Mouse (Mus musculus): ENCODE results near the gene Slc15a4.

Gene Slc15a4

DNA sequence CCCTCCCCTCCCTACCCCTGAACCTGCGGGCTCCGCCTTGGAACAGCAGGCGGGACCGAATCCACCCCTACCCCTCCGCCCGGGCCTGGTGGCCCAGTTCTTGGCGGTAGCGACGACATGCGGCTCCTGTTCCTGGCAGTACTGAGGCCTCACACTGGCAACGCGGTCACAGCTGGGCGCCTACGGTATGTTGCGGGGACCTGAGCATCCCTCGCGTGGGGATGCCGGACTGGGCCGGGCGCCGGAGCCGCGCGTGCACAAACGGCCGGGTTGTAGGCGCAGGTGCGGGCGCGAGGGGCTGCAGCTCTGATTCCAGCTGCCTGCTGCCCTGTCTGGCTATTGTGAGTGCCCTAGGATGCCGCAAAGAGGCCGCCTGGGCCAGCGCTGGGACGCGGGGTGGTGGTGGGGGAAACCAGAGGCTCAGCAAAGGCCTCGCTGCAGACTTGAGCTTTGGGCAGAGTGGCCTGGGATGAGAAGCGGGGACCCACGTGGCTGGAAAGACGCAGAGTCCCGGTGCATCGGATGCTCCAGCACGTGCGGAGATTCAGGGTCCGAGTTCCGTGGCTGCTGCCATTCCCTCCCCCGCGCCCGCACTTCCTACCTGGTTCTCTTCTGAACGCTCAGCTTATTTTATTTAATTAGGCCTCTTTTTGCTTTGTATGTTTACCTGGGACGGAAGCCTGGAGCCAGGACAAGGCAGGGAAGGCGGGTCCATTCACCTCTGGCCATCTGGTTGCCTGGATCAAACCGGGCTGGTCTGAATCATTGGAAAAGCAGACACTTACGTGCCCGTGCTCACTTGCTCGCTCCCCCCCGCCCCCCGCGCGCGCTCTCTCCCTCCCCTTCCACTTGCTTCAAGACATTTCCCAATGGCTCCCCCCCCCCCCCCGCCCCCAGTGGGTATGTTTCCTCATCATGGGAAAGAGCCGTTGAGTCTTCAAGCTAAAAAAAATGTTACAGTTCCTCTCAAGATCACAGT is at the start of gene Slc15a4, which contains the start of gene Glt1d1:
TSS of gene Slc15a4 (minus strand) at position 731 of the 979 bp plus-strand sequence.
TSS of gene Glt1d1 (plus strand) at position 96 of the 979 bp plus-strand sequence.
- DNase-seq = peak; percentile 65

DNA sequence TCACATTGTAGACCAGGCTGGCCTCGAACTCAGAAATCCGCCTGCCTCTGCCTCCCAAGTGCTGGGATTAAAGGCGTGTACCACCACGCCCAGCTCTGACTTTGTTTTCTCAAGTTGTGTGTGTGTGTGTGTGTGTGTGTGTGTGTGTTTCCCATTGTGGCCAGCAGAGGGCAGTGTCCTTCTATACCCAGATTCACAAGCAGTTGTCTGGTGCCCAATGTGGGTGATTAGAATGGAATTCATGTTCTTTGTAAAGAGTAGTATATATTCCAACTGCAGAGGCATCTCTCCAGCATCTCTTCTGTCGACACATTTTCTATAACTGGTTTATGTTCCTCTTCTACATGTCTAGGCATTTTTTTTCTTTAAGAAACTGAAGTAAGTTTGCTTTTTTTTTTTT is 45.8 kb upstream of the Slc15a4 start:
- no peak for DNase-seq

GRCm38 (mm10) chr5:127677561-127677960 is 44.9 kb upstream of the Slc15a4 start:
- DNase-seq = no peak

DNA sequence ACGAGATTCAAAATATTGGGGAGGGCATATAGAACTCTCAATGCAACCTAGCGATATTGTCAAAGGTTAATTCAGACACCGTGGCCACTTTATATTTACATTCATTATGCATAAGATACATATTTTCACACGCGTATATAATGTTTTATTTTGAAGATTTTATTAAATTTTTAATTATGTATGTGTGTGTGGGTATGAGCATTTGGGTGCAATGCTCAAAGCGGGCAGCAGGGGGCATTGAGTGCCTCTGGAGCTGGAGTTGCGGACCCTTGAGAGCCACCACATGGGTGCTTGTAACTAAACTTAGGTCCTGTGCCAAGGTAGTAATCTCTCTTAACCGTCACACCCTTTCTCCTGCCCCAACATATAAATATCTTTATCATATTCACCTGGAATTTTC is 41.2 kb upstream of the Slc15a4 start:
- no peak for DNase-seq

- no peak for DNase-seq
These were observed 28.3 kb upstream of the Slc15a4 start for GRCm38 (mm10) chr5:127660979-127661378.

DNA sequence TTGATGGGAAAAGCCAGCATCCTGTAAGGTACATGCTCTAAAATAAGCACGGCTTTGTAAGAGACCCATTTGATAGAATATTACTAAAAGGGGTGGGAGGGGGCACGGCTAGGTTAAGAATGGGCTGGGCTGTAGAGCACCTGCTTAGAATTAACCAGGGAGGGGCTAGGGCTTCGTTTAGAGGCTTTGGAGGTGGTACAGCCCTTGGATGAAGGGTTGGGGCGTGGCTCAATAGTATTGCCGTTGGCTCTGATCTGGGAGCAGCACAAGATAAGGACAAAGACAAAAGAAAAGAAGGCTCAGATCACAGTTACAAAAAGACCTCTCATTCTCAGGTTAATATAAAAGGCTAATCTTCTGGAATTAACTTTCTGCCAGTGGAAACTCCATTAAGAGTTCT is 27.6 kb upstream of the Slc15a4 start:
- DNase-seq = no peak

DNA sequence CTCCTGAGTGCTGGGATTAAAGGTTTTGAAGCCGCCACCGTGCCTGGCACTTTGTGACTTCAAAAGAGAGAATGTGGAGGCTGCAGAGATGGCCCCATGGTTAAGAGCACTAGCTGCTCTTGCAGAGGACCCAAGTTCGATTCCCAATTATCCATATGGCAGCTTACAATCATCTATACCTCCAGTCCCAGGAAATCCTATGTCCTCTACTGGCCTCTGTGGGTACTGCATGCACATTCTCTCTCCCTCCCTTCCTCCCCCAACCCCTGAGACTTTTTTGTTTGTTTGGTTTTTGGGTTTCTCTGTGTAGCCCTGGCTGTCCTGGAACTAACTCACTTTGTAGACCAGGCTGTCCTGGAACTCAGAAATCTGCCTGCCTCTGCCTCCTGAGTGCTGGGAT is 26.6 kb upstream of the Slc15a4 start:
- DNase-seq = no peak

- no peak for DNase-seq
These were observed 25.6 kb upstream of the Slc15a4 start for GRCm38 (mm10) chr5:127658257-127658656.

GRCm38 (mm10) chr5:127649077-127649476 is 16.4 kb upstream of the Slc15a4 start:
- DNase-seq = no peak

DNA sequence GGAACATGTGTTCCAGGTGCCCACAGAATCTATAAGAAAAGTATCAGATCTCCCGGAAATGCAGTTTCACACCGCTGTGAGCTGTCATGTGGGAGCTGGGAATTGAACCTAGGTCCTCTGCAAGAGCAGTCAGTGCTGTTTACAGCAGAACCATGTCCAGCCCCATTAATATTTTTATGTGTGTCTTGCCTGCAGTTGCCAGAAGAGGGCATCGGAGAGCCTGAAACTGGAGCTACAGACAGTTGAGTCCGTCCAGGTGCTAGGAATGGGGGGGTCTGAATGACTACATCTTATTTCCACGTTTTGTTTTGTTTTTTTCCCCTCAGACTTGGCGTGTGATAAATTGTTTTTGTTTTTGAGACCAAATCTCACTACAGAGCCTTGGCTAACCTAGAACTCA is 15.3 kb upstream of the Slc15a4 start:
- DNase-seq = no peak

GRCm38 (mm10) chr5:127641185-127641958 is 8.7 kb upstream of the Slc15a4 start:
- no peak for DNase-seq

DNA sequence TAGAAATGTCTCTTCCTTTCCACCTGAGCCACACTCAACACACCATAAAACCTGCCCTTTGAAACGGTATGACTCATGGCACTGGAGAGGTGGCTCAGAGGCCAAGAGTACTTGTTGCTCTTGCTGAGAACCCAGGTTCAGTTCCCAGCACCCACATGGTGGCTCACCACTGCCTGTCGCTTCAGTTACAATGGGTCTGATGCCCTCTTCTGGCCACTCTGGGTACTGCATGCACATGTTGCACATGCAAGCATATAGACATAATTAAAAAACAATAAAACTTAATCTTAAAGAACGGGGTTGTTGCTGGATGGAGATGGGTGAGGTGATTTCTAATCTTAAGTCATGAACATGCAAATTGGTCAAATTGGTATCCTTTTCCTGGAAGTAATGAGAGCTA is 7.7 kb upstream of the Slc15a4 start:
- no peak for DNase-seq

GRCm38 (mm10) chr5:127639635-127640034 is 6.9 kb upstream of the Slc15a4 start:
- DNase-seq = no peak

DNA sequence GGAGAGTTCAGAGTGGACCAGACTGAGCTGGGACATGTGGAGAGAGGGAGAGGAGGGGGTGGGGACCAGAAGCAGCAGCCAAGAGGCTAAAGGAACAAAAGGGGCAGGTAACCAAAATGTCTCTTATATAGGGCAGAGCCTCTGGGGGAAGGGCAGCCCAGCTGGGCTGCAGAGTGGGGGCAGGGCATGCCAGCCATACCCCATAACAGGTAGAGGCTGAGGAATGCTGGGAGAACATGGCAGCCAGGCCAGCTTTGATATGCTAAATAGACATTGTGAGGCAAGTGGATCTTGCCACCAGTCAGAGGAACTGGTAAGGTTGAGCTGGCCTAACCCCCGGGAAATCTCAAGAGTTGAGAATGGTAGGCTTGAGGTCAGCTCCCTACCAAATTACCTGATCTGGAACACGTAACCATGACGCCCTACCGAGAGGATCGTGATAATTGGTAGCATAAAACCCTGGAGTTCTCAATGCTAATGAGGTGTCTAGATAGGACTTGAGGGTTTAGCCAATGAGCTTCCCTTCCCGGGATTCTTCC is 6.4 kb upstream of the Slc15a4 start:
- no peak for DNase-seq

DNA sequence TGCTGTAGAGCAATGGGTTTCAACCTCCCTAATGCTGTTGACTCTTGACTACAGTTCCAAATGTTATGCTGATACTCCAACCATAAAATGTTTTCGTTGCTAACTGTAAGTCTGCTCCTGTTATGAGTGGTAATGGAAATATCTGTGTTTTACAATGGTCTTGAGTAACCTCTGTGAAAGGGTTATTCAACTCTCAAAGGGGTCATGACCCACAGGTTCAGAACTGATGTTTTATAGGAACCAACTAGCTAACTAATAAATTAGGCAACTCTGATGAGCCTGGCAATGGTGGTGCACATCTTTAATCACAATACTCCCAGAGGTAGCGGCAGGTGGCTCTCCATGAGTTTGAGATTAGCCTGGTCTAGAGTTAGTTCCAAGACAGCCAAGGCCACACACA is 5.5 kb upstream of the Slc15a4 start:
- DNase-seq = no peak

- no peak for DNase-seq
These were observed 4.9 kb upstream of the Slc15a4 start for GRCm38 (mm10) chr5:127637622-127638021.

DNA sequence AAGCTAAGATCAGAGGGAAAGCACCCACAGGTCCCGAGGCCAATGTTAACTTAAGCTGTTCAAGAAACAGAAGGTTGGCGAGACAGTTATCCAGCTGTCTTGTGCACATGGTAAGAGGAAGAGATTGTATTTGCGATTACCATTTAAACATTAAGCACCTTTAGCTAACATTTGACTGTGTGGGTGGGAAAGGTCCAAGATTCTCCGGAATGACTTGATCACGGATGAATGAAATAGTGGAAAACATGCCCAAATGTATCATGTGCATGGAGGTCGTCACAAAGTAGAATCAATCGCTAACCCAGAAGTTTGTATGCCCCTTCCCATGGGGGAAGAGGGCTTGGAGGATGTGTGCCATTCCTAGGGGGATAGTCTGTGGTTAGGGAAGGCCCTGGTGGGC is 969 bp upstream of the Slc15a4 start:
- DNase-seq = no peak

- peak; percentile 32 for DNase-seq
These were observed 491 bp upstream of the Slc15a4 start for GRCm38 (mm10) chr5:127633188-127633587.

DNA sequence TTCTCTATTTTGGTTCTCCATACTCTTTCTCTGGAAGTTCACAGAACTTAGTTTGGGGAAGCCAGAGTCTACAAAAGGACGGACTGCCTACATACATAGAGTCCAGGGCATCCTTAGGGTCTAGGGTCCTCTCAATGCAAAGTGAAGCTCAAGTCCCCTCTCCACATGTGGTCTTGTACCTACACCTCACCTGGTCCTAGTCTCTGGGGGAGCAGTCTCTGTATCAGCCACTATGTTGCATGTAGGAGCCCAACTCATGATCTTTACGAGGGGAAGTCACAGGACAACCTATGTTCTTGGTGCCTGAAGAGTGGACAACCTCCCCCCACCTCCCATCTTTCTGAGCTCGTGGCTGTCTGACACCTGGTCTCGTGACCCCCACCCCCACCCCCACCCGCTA is 1.0 kb downstream of the Slc15a4 start:
- no peak for DNase-seq

GRCm38 (mm10) chr5:127627242-127627641 is 5.5 kb downstream of the Slc15a4 start:
- DNase-seq = no peak

GRCm38 (mm10) chr5:127624427-127625213 is 8.1 kb downstream of the Slc15a4 start:
- DNase-seq = no peak

DNA sequence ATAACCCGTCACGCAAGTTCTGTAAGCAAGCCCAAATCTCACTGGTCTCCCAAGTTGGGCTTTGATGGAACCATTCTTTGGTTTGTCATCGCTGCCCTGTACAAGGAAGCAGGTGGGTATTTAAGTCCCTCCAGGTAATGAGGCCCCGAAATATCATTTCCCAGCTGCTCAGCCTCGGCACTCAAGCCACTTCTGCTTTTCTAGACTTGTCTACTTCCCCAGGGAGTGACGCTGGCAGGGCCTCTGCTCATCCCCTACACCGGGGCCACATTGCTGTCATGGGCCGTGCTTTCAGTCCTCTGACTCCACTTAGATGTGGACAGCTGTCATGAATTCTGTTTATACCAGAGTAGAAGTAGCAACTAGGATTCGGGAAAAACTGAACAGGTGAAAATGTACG is 11.6 kb downstream of the Slc15a4 start:
- DNase-seq = no peak

DNA sequence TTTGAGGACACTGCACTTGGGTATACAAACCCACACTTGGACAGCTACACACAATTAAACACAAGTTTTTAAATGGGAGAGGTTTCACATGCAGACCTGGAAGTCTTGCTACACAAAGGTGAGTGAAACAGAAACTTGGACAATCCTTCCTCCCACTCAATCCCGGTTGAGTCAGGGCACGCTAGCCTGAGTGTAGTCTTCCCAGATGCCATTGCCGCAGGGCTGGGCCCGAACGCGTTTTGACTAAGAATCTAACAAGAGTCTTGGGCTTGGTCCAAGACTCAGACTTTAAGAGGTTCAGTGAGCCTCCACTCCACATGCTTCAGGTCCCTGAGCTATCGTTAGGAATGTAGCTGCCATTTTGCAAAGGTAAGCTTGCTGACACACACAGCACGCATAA is 12.3 kb downstream of the Slc15a4 start:
- DNase-seq = no peak
